Mouse (Mus musculus): Measurements from ENCODE around the gene Galns. TPM values are rescaled to one million over a fixed set of nuclear protein-coding genes. Genes with fewer than 3 reads are reported as not detected.

Gene Galns
- polyA plus RNA-seq, 1 experiment: 8.2 TPM

DNA sequence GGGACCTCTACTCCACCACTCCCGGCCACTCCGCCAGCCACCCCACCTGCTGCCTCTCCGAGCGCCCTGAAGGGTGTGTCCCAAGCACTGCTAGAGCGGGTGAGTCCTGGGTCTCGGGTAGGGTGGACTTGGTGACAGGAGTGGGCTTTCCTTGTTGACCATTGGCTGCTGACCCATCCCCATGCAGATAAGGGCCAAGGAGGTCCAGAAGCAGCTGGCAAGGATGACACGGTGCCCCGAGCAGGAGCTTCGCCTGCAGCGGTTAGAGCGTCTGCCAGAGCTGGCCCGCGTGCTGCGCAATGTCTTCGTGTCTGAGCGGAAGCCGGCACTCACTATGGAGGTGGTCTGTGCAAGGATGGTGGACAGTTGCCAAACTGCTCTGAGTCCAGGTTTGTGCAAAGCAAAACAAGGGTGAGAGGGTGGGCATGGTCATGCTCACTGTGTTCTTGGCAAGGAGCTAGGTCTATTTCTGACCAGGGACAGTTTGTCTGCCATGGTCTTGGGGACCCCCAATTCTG is 39.5 kb downstream of the Galns start:
- no peak for DNase-seq (ENCODE audit: low read depth)
- TF ChIP-seq POLR2A (IDR thresholded peaks at IDR 0.05; ENCODE audit: borderline replicate concordance, extremely low read depth, insufficient read depth, insufficient read length, poor library complexity, severe bottlenecking): no peak
- no peak for TF ChIP-seq CTCF (IDR thresholded peaks at IDR 0.05; ENCODE audit: borderline replicate concordance, extremely low read depth, insufficient read depth, insufficient read length)

DNA sequence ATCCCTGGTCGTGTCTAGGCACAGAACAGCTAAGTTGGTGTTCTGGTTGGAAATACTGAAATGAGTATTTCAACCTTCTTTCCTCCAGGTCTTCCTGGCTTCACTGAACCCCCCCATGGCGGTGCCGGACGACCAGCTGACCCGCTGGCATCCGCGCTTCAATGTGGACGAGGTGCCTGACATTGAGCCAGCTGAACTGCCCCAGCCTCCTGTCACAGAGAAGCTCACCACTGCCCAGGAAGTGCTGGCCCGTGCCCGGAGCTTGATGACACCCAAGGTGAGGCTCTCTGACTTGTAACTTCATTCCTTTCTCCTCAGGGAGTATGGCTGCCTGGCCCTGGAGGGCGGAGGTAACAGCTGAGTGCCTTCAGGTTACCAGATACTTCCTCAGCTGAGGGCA is 40.1 kb downstream of the Galns start:
- no peak for TF ChIP-seq CTCF (IDR thresholded peaks at IDR 0.05; ENCODE audit: borderline replicate concordance, extremely low read depth, insufficient read depth, insufficient read length)
- no peak for TF ChIP-seq POLR2A (IDR thresholded peaks at IDR 0.05; ENCODE audit: borderline replicate concordance, extremely low read depth, insufficient read depth, insufficient read length, poor library complexity, severe bottlenecking)

DNA sequence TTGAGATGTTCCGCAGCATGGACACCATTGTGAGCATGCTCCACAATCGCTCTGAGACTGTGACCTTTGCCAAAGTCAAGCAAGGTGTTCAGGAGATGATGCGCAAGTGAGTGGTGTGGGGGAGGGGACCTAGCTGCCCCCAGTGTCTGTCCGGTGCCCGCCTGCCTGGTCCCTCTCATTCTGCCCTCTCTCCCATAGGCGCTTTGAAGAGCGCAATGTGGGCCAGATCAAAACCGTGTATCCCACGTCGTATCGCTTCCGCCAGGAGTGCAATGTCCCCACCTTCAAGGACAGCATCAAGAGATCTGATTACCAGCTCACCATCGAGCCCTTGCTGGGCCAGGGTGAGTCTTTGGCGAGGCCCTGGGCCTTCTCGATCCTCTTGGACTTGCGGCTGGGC is 41.3 kb downstream of the Galns start:
- TF ChIP-seq CTCF (IDR thresholded peaks at IDR 0.05; ENCODE audit: borderline replicate concordance, extremely low read depth, insufficient read depth, insufficient read length) (no peak), POLR2A (IDR thresholded peaks at IDR 0.05; ENCODE audit: borderline replicate concordance, extremely low read depth, insufficient read depth, insufficient read length, poor library complexity, severe bottlenecking) (no peak)
- no peak for DNase-seq (ENCODE audit: low read depth)

More for the DNA sequence above, 40.1 kb downstream of the Galns start:
- no peak for DNase-seq (ENCODE audit: low read depth)

DNA sequence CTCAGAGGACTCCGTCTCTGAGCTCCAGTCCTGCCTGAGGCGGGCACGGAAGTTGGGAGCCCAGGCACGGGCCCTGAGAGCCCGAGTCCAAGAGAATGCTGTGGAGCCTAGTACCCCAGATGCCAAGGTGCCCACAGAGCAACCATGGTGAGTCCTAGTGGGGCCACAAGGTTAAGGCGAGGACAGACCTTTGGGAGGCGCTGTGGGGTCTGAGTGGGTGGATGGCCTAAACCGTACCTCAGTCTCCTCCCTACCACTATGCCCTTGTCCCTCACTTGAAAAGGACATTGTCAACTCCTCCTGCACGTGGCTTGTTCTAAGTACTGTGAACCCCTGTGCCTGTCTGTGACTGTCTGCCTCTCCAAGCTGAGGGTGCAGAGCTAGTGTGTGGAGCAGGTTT is 41.9 kb downstream of the Galns start:
- TF ChIP-seq POLR2A (IDR thresholded peaks at IDR 0.05; ENCODE audit: borderline replicate concordance, extremely low read depth, insufficient read depth, insufficient read length, poor library complexity, severe bottlenecking): no peak
- no peak for TF ChIP-seq CTCF (IDR thresholded peaks at IDR 0.05; ENCODE audit: borderline replicate concordance, extremely low read depth, insufficient read depth, insufficient read length)
- no peak for DNase-seq (ENCODE audit: low read depth)

DNA sequence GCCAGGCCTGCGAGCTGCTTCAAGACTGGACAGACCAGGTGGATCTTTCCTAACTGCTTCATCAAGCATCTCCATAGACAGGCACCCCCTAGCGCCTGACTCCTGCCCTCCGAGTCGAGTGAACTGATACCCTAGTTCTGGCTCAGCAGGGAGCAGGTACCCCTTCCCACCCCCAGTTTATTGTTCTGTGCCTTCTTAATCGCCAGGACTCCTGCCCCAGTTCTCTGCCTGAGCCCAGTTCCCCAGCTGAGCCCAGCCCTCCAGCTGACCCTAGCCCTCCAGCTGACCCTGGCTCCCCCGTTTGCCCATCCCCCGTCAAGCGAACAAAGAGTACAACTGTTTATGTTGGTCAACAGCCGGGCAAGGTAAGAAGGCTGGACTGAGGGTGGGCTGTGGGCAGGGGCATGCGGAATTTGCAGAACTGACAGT is 42.4 kb downstream of the Galns start:
- no peak for TF ChIP-seq CTCF (IDR thresholded peaks at IDR 0.05; ENCODE audit: borderline replicate concordance, extremely low read depth, insufficient read depth, insufficient read length)
- TF ChIP-seq POLR2A (IDR thresholded peaks at IDR 0.05; ENCODE audit: borderline replicate concordance, extremely low read depth, insufficient read depth, insufficient read length, poor library complexity, severe bottlenecking): no peak
- no peak for DNase-seq (ENCODE audit: low read depth)

DNA sequence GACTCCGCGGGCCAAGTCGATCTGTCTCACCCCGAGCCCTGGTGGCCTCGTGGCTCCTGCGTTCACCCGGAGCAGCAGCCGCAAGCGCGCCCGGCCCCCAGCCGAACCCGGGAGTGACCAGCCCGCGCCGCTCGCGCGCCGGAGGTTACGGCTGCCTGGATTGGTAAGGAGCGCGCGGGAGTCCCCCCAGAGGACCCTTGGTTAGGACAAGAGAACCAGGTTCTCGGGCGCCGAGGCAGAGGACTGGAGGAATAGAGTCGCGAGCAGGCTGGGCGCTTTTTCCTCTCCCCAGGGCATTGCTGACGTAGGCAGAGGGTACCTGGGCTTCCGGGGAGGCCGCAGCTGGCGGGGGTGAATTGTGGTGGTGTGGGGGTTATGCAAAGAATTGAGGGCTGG is 43.2 kb downstream of the Galns start:
- TF ChIP-seq POLR2A (IDR thresholded peaks at IDR 0.05; ENCODE audit: borderline replicate concordance, extremely low read depth, insufficient read depth, insufficient read length, poor library complexity, severe bottlenecking) (no peak), CTCF (IDR thresholded peaks at IDR 0.05; ENCODE audit: borderline replicate concordance, extremely low read depth, insufficient read depth, insufficient read length) (no peak)

DNA sequence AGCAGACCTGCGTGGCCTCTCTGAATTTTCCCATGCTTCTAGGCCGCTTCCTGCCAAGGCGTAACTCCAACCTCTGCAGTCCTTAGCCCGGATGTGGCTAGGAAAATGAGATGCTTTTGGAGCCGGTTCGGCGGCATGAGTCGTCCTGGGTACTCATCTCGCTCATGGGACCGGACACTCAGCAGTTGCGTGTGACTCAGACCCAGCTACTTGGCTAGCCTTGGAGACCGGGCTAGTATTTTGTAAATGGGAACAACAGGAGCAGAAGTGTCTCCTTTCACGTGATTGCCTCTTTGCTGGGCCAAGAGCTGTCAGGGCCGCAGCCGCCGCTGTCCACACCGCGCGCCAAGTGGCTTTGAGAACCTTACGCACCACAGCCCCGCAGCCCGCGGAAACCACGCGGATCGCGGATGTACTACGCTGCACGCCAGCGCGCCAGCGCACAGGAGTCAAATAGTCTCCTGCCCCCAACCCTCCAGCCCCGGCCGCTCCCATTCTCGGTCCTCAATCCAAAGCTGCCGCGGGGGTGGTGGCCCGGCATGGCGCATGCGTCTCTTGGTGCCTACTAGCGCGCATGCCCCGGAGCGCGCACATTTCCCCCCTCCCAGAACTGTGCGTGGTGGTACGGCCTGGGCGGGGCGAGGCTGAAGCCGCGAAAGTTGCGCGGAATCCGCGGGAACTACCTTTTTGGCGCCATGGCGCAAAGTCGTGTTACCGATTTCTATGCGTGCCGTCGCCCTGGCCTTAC is 43.7 kb downstream of the Galns start, which contains the start of gene Cdt1:
TSS of gene Cdt1 (plus strand) at position 655 of the 748 bp plus-strand sequence.
- peak; percentile 98 for DNase-seq (ENCODE audit: low read depth)
- peak; percentile 62; the same call in 1 of the 2 replicates for TF ChIP-seq POLR2A (IDR thresholded peaks at IDR 0.05; ENCODE audit: borderline replicate concordance, extremely low read depth, insufficient read depth, insufficient read length, poor library complexity, severe bottlenecking)
- TF ChIP-seq CTCF (IDR thresholded peaks at IDR 0.05; ENCODE audit: borderline replicate concordance, extremely low read depth, insufficient read depth, insufficient read length): no peak

More for the DNA sequence above, 43.2 kb downstream of the Galns start:
- DNase-seq (ENCODE audit: low read depth): no peak

DNA sequence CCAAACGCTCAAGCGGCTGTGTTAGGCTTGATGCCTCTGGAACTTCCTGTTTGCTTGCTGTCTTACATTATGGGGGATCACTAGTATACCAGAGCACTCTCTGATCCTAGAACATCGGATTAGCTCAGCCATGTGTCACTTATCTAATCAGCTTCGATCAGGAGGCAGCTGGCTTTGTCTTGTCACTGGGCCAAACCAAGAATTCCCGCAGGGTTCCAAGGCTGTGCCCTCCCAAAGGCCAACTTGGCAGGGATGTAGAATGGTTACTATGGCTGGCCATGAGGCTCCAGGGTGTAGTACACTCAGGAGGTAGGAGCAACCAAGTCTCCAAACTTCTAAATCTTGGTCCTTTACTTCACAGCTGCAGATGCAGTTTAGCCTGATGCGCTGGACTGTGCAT is 44.5 kb downstream of the Galns start:
- no peak for TF ChIP-seq CTCF (IDR thresholded peaks at IDR 0.05; ENCODE audit: borderline replicate concordance, extremely low read depth, insufficient read depth, insufficient read length)
- TF ChIP-seq POLR2A (IDR thresholded peaks at IDR 0.05; ENCODE audit: borderline replicate concordance, extremely low read depth, insufficient read depth, insufficient read length, poor library complexity, severe bottlenecking): no peak
- DNase-seq (ENCODE audit: low read depth): peak; percentile 26

DNA sequence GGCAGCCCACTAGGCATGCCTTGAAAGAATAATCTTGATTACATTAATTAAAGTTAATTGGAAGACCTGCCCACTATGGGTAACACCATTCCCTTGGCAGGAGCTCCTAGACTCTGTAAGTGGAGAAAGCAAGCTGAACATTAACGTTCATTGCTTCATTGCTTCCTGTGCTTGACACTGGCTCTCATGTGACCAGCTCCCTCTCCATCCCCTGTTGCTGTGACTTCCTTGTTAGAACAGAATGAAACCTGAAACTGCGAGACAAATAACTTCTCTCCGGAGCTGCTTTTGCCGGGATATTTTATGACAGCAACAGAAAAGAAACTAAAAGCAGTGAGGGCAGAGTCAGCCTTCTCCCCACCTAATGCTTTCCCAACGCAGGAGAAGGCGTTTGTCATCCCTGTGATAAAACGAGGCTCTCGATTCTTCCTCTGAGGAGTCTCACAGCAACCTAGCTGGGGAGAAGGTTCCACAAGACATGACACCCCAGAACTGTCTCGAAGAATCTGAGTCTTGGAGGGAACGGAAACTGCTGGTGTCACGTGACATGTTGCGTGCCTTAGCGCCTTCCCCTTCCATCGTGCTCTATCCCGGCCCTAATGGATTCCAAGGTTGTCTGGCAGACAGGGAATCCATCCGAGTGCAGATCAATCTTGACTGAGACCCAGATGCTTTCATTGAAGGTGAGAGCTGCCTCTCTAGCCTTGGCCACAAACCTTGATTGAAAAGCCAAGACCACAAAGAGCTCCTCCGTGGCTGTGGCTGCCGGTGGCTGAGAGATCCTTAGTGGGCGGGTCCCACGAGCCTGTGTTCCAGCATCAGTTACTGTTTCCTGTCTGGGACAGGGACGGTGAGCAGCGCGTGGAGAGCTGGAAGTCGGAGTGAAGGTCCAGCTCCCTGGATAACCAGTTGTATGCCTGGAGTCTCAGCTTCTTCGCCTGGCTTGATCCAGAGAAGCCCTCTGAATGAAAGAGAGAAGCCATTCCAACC is 46.6 kb downstream of the Galns start:
- no peak for DNase-seq (ENCODE audit: low read depth)
- no peak for TF ChIP-seq CTCF (IDR thresholded peaks at IDR 0.05; ENCODE audit: borderline replicate concordance, extremely low read depth, insufficient read depth, insufficient read length)
- TF ChIP-seq POLR2A (IDR thresholded peaks at IDR 0.05; ENCODE audit: borderline replicate concordance, extremely low read depth, insufficient read depth, insufficient read length, poor library complexity, severe bottlenecking): no peak

DNA sequence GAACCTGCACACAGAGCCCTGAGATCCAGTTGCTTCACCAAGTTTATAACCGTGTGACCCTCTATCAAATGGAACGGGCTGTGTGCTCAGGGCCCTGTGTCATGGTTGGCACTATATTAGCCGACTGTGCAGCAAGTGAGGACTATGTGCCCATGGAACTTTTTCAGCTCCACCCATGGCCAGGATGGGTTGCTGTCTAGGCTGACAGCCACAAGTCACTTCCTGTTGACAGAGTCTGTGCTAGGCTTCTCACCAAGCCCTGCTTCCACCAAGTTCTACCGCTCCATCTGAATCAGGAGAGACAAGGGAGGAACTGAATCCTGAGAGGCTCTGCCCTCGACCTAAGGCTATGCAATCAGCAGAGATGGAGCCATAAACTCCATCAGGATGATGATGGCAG is 50.1 kb downstream of the Galns start:
- no peak for DNase-seq (ENCODE audit: low read depth)
- TF ChIP-seq POLR2A (IDR thresholded peaks at IDR 0.05; ENCODE audit: borderline replicate concordance, extremely low read depth, insufficient read depth, insufficient read length, poor library complexity, severe bottlenecking) (no peak), CTCF (IDR thresholded peaks at IDR 0.05; ENCODE audit: borderline replicate concordance, extremely low read depth, insufficient read depth, insufficient read length) (no peak)
